Mouse (Mus musculus) liver, adult 2 months (tissue): ENCODE results near the gene Ankrd42. TPM values are rescaled to one million over a fixed set of nuclear protein-coding genes. Genes with fewer than 3 reads are reported as not detected.

ENCODE experiments used
- DNase-seq: peaks from one replicate; pipeline ENCODE4 v3.0.0-alpha.2; 2011; ENCODE audit warnings: low read depth, low spot score; ENCODE audit errors: extremely low read depth
- H3K27ac ChIP-seq: fragments of 200-500 bp; replicated peaks from 2 replicates; pipeline ENCODE4 v1.5.1; 2012; ENCODE audit warnings: low read depth, mild to moderate bottlenecking, control low read depth, inconsistent platforms, low read length; ENCODE audit not compliant: insufficient read depth
- H3K27me3 ChIP-seq: fragments of 200-500 bp; 2 replicates; pipeline ENCODE4 v1.6.1; 2012; ENCODE audit warnings: mild to moderate bottlenecking, moderate library complexity, low read length, inconsistent platforms; ENCODE audit not compliant: control insufficient read depth, insufficient read depth
- H3K36me3 ChIP-seq: fragments of 200-500 bp; 2 replicates; pipeline ENCODE4 v1.6.1; 2012; ENCODE audit warnings: low read length, inconsistent platforms; ENCODE audit not compliant: control insufficient read depth, insufficient read depth
- H3K4me1 ChIP-seq: fragments of 200-500 bp; 2 replicates; pipeline ENCODE4 v1.6.1; 2011; ENCODE audit warnings: low read length; ENCODE audit not compliant: control insufficient read depth, insufficient read depth
- H3K4me3 ChIP-seq: fragments of 200-500 bp; 2 replicates; pipeline ENCODE4 v1.5.1; 2011; ENCODE audit warnings: low read depth, mild to moderate bottlenecking, control low read depth, low read length, moderate library complexity; ENCODE audit not compliant: insufficient read depth
- H3K79me2 ChIP-seq: fragments of 200-500 bp; 2 replicates; pipeline ENCODE4 v1.6.1; 2012; ENCODE audit warnings: inconsistent platforms, mild to moderate bottlenecking, low read length, moderate library complexity; ENCODE audit not compliant: control insufficient read depth, insufficient read depth
- H3K9ac ChIP-seq: fragments of 200-500 bp; 2 replicates; pipeline ENCODE4 v1.6.1; 2012; ENCODE audit warnings: low read depth, mild to moderate bottlenecking, control low read depth, inconsistent platforms, low read length
- CTCF ChIP-seq: fragments of 200-500 bp; IDR thresholded peaks from 2 replicates; pipeline ENCODE4 v1.5.1; 2011; ENCODE audit warnings: low read depth, low read length, control low read depth
- POLR2A ChIP-seq: fragments of 200-500 bp; IDR thresholded peaks from 2 replicates; pipeline ENCODE4 v1.6.1; 2011; ENCODE audit warnings: low read length, control low read depth; ENCODE audit not compliant: insufficient read depth; ENCODE audit errors: extremely low read depth
- WGBS: fragments of 180-500 bp; shearing (Covaris S2); methylation state at CpG from one replicate; pipeline ENCODE4 v1.1.7; 2018; 5-methylcytosine and 5-hydroxymethylcytosine counted together
- polyA plus RNA-seq: library from polyadenylated mRNA; depleted of rRNA; stranded (reverse); fragments of >200 nt; gene quantifications from 2 replicates; pipeline ENCODE4 v1.2.3, GENCODE M21; 2012; rRNA removed
- total RNA-seq: library from RNA; depleted of rRNA; stranded (reverse); fragments of >200 nt; gene quantifications from 2 replicates; pipeline ENCODE4 v1.2.3, GENCODE M21; 2014; rRNA removed

Gene Ankrd42
- total RNA-seq, result 1.1 and 1.3 TPM in 2 replicates
- 0.32 and 0.65 TPM in 2 replicates for polyA plus RNA-seq

DNA sequence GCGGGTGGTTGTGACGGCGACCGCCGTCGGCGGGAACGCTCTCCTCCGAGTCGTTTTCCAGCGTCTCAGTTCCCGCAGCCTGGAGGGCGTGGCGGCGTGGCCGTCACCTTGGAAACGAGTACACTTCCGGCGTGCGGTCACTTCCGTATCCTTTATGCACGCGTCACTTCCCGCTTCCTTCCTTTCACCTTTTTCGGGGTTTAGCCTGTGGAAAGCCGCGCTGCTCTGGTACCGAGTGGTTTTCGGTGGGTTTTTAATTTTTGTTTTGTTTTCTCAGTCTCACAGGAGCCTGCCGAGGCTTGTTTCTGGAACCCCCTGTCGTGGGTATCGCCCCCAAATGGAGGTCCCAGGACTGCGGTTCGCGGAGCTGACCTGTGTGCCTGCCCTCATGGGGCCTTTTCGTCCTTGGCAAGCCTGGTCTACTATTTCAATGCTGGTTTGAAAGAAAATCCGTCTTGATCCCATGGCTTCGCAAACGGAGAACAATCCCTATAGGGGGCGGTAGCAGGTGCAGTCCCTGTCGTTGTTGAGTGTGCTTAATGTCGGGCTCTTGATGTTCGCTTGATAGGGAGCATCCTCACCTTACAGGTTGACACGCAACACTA is at the start of gene Ankrd42:
TSS of gene Ankrd42 (minus strand) at position 122 of the 605 bp plus-strand sequence.
- TF ChIP-seq POLR2A (no peak), CTCF (0 out of 2 replicates have a peak, but pooled peaks have one; percentile 5)
- peaks cover 2% of the 10 kb centered on the region for H3K4me1 ChIP-seq
- H3K9ac ChIP-seq, result peak within 1 kb of the TSS; percentile 79
- H3K27ac ChIP-seq, result peak within 1 kb of the TSS; percentile 88
- H3K36me3 ChIP-seq, result peaks cover 7% of the 10 kb centered on the region; the same call in 1 of the 2 replicates
- H3K4me3 ChIP-seq, result peak within 1 kb of the TSS; percentile 92
- DNase-seq, result peak; percentile 76
- no peaks in the 10 kb centered on the region for H3K27me3 ChIP-seq
- peaks cover 3% of the 10 kb centered on the region; the same call in 1 of the 2 replicates for H3K79me2 ChIP-seq
- WGBS, result under 1% methylated on average over 44 of the region's 44 CpGs

DNA sequence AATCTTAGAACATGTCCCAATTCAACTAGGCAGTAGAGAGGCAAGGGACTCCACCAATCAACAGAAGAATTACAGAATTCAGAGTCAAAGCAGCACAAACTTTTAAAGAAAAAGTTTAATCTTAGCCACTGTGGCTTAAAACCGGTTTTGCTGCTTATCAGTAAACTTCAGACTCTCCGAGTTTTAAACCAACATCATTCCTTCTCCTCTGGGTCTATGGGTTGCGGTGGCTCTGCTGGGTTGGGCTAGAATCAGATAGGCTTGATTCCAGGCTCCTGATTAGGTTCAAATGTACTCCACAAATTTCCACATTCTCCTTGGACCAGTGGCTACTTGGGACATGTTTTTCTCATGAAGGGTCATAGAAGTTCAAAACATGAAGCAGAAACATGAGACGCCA is 40.4 kb upstream of the Ankrd42 start:
- Histone ChIP-seq H3K79me2 (no peaks in the 10 kb centered on the region), H3K36me3 (no peaks in the 10 kb centered on the region), H3K27ac (no peak overlapping the region), H3K9ac (no peak overlapping the region), H3K27me3 (no peaks in the 10 kb centered on the region), H3K4me3 (no peak overlapping the region), H3K4me1 (no peaks in the 10 kb centered on the region)
- WGBS, result 68% methylated on average over 4 of the region's 4 CpGs
- TF ChIP-seq POLR2A, result no peak
- no peak for TF ChIP-seq CTCF
- no peak for DNase-seq

DNA sequence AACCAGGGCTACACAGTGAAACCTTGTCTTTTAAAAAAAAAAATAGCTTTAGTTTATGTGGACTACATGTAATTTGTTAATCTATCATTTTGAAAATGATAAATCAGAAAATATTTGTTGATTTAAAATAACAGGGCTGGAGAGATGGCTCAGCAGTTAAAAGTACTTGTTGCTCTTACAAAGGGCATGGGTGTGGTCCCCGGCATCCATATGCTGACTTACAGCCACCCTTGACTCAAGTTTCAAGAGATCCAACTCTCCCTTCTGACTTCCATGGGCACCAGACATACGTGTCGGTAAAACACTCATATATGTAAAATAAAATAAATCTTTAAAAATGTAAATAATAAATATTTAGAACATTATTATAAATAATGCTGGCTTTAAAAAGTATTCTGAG is 38.2 kb upstream of the Ankrd42 start:
- TF ChIP-seq CTCF (no peak), POLR2A (no peak)
- no peaks in the 10 kb centered on the region for H3K36me3 ChIP-seq
- WGBS, result 95% methylated on average over 3 of the region's 3 CpGs

DNA sequence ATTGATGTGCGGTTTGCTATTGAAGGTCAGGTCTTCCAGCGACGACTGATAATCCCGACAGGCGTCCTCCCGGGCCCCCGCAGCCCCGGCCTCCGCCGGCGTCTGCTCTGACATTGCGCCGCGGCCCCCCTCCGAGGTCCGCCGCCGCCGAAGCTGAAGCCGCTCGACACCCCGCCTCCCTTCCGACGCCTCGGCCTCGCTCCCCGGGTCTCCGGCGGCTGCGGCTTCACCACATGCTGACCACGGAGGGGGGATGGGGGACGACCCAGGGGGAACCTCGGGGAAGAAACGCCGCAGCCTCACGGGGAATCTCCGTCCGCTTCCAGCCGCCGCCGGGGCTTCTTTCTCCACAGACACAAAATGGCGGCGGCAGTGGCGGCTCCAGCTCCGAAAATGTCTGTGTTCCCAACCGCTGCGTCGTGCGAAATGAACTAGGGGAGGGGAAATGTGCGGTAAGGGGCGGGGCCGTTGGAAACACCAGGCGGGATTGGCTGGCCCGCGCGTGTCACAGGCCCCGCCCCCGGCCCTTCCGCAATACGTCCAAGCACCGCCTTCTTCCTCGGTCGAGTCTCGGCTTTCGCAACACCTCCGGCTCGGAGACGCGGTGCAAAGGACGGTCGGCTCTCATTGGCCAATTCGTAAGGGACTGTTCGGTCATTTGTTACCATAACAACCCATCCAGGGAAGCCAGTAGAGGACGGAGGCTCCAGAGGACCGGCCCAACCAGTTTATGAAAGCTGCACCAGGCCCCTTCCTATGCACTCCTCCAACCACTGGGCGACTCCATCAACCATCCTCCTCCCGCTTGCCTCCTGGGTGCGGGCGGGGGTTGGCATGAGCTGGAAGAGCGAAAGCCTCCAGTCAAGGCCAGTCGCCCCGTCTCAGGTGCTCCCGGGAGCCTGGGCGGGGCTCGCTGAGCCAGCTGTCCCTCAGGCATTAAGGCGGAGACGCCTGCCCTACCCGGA is 32.8 kb upstream of the Ankrd42 start, which contains the start of gene Pcf11:
TSS of gene Pcf11 (minus strand) at position 428 of the 965 bp plus-strand sequence.
- peak within 1 kb of the TSS; percentile 96 for H3K9ac ChIP-seq
- H3K36me3 ChIP-seq, result peaks cover 4% of the 10 kb centered on the region; the same call in 1 of the 2 replicates
- no peaks in the 10 kb centered on the region for H3K27me3 ChIP-seq
- peaks cover 20% of the 10 kb centered on the region for H3K79me2 ChIP-seq
- peak within 1 kb of the TSS; percentile 98 for H3K4me3 ChIP-seq
- WGBS, result under 1% methylated on average over 88 of the region's 88 CpGs
- peaks cover 11% of the 10 kb centered on the region for H3K4me1 ChIP-seq
- DNase-seq, result peak; percentile 95
- TF ChIP-seq CTCF (no peak), POLR2A (peak; percentile 97)
- peak within 1 kb of the TSS; percentile 82 for H3K27ac ChIP-seq

More for the DNA sequence above, 38.2 kb upstream of the Ankrd42 start:
- H3K4me3 ChIP-seq, result no peak overlapping the region
- no peak overlapping the region for H3K27ac ChIP-seq
- no peak overlapping the region for H3K9ac ChIP-seq
- no peaks in the 10 kb centered on the region for H3K79me2 ChIP-seq
- H3K4me1 ChIP-seq, result no peaks in the 10 kb centered on the region
- DNase-seq, result no peak
- H3K27me3 ChIP-seq, result no peaks in the 10 kb centered on the region

DNA sequence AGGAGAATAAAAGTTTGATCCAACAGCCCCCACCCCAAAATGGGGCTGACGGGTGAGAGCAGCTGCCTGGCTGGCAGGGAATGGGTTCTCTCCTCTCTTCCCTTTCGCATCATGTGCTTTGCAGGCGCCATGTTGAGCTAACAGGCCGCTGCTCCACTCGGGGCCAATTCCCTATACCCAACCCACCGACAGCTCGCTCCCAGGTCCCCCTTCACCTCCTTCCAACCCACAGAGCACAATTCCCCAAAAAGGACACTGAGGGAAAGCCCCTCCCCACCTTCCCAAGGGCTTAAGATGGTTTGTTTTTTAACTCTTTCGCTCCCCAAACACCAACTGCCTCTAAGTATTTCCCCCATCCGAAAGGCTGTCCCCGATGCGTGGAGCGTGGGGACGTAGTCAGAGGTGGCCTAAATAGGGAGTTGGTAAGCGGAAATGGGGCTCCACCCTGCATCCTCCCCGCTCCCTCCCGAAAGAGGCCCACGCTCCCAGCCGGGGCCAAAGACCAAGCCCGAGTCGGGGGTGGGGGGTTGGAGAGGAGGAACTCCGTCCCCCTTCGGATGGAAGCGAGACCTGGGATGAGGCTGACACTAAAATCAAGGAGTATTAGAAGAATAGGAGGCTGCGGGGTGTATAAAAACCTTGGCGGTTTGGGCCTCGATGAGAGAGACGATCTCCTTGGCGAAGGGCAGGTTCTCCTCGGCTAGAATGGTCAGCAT is 32.0 kb upstream of the Ankrd42 start:
- peaks cover 11% of the 10 kb centered on the region for H3K4me1 ChIP-seq
- peak overlapping the region; percentile 96 for H3K9ac ChIP-seq
- peak overlapping the region; percentile 82 for H3K27ac ChIP-seq
- peaks cover 20% of the 10 kb centered on the region for H3K79me2 ChIP-seq
- H3K4me3 ChIP-seq, result peak overlapping the region; percentile 98
- 2% methylated on average over 29 of the region's 29 CpGs for WGBS
- peaks cover 4% of the 10 kb centered on the region; the same call in 1 of the 2 replicates for H3K36me3 ChIP-seq
- TF ChIP-seq POLR2A (0 out of 2 replicates have a peak, but pooled peaks have one; percentile 10), CTCF (no peak)
- peak; percentile 36 for DNase-seq
- H3K27me3 ChIP-seq, result no peaks in the 10 kb centered on the region
